Mouse (Mus musculus): Measurements from ENCODE around the gene Lrrc17. TPM values are rescaled to one million over a fixed set of nuclear protein-coding genes. Genes with fewer than 3 reads are reported as not detected.
"Not testable (repeated sequence)": the region's sequence is repeated elsewhere in the genome, so short reads cannot be mapped to it uniquely, and the experiment has no call there.

Lrrc17 gene
- polyA plus RNA-seq, 1 experiment = not detected

DNA sequence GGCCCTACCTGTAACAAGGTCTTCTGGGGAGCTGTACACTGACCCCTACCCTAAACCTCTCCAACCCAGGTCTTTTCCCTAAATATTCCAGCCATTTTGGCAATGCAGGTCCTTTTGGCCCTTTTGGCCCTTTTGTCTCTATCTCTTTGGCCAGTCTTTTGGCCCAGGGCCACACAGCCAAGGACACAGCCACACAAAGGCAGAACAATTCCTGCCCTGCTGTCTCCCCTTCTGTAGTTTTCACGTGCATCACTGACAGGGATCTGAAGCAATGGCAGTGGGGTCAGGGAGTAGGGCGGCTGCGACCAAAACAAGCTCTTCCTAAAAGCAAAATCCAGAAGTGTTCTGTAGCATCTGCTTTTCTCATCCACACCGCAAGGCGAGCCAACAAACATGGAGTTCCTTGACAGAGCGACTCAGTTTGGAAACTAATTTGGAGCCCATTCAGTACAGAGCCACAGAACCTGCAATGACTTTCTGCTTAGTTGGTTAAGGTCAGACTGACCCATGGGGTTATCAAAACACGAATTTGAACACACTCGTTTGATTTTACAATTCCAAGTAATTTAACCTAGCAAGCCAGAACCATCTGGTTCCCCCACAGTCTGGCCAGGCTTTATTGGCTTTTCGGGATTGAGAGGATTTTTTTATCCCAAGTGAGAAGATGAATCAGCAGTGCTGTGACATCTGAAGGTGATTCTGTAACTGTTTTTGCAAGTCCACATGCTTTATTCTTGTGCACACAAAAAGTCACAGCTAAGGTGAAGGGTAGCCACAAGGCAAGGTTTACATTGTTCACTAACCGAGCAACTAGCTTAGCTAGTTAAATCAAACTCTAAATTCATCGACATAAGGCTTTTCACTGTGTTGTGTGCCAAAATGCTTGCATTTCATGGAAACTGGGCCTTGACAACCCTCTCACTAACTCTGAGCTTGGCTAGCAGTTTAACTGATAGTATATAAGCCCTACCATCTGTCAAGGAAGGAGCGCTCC lies 65.2 kb downstream of the Lrrc17 start:
- Histone ChIP-seq H3K4me3 (ENCODE audit: insufficient read depth, low read depth, low read length) (no peak overlapping the region), H3K4me1 (ENCODE audit: control insufficient read depth, insufficient read depth, low read length) (no peaks in the 10 kb centered on the region), H3K27ac (ENCODE audit: insufficient read depth, low read depth, low read length) (no peak overlapping the region)
- TF ChIP-seq CTCF (IDR thresholded peaks at IDR 0.05; ENCODE audit: insufficient read depth, low read depth, low read length) (no peak), POLR2A (IDR thresholded peaks at IDR 0.05; ENCODE audit: insufficient read depth, low read depth, low read length) (no peak)
- 80% methylated on average over 12 of the region's 12 CpGs for WGBS

DNA sequence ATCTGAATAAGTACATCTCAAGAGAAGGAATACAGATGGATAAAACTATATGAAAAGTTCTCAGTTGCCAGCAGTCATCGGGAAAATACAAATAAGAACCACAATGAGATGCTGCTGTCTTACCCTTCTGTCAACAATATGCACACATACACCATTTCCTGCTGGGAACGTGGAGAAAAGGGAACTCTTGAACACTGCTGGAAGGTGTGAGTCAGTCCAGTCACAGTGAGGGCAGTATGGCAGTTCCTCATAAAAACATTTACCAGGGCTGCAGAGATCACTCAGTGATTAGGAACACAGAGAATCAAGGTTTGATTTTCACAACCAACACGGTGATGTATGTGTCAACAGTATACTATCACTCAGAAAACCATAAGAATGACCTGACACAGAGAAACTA lies 67.6 kb downstream of the Lrrc17 start:
- no peak overlapping the region for H3K4me3 ChIP-seq (ENCODE audit: insufficient read depth, low read depth, low read length)
- H3K4me1 ChIP-seq (ENCODE audit: control insufficient read depth, insufficient read depth, low read length) = no peaks in the 10 kb centered on the region
- H3K27ac ChIP-seq (ENCODE audit: insufficient read depth, low read depth, low read length) = no peak overlapping the region
- WGBS = 79% methylated on average over 3 of the region's 3 CpGs
- TF ChIP-seq POLR2A (IDR thresholded peaks at IDR 0.05; ENCODE audit: insufficient read depth, low read depth, low read length) (no peak), CTCF (IDR thresholded peaks at IDR 0.05; ENCODE audit: insufficient read depth, low read depth, low read length) (no peak)

DNA sequence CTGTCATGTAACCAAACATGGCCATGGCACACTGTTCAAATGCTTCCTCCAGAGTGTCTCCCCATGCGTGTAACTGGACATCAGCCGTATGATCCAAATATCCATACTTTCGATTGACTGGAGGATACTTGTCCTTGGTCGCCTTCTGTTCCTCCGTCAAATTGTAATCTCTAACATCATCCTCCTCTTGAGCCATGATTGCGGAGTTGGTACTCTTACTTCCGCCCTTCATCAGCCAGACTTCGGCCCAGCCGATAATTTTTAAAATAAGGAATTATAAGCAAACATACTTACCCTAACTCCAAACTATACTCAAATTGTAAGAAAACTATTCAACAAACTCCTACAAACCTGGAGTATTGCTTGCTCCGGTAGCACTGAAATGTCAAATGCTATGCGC lies 70.9 kb downstream of the Lrrc17 start:
- H3K4me1 ChIP-seq (ENCODE audit: control insufficient read depth, insufficient read depth, low read length); H3K27ac ChIP-seq (ENCODE audit: insufficient read depth, low read depth, low read length); H3K4me3 ChIP-seq (ENCODE audit: insufficient read depth, low read depth, low read length): not testable (repeated sequence)
- 97% methylated on average over 11 of the region's 11 CpGs for WGBS

DNA sequence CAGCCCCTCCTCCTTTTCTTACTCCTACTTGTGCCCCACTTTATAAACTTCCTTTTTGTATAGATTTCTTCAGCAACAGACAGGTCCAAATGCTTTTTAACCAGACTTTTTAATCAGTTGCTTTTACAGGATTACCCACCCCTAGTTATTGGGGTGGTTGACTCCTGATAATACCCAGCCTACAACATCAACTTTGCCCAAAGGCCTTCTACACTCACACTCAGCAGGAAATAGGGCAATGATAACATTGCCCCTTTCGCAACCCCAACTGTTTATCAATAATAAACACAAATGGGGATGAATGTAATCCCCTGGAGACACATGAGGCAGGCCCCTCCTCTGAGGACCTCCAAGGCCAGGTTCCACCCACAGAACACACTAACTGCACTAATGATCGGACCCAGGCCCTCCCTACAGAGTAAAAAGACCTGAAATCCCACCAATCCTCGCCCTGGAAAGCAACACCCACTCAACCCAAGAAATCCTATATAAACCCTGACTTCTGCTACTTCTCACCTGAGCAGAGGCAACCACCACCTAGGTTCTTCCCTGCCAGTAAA lies 73.2 kb downstream of the Lrrc17 start:
- Histone ChIP-seq H3K4me3 (ENCODE audit: insufficient read depth, low read depth, low read length) (no peak overlapping the region), H3K27ac (ENCODE audit: insufficient read depth, low read depth, low read length) (no peak overlapping the region), H3K4me1 (ENCODE audit: control insufficient read depth, insufficient read depth, low read length) (no peaks in the 10 kb centered on the region)
- no peak for TF ChIP-seq CTCF (IDR thresholded peaks at IDR 0.05; ENCODE audit: insufficient read depth, low read depth, low read length)
- TF ChIP-seq POLR2A (IDR thresholded peaks at IDR 0.05; ENCODE audit: insufficient read depth, low read depth, low read length) = no peak
- 78% methylated on average over 3 of the region's 3 CpGs for WGBS

Other genes with a start within 250 kb of the Lrrc17 start
- not detected in 2 replicates for gene Fgl2, start 170.9 kb upstream of the Lrrc17 start, polyA plus RNA-seq (2012; ENCODE audit: insufficient read depth, insufficient read length, low replicate concordance, missing spikeins)
- not detected in 2 replicates for gene Ccdc146, start 118.9 kb upstream of the Lrrc17 start, polyA plus RNA-seq (2012; ENCODE audit: insufficient read depth, insufficient read length, low replicate concordance, missing spikeins)
- not detected in 2 replicates for gene Fam185a, start 118.6 kb upstream of the Lrrc17 start, polyA plus RNA-seq (2012; ENCODE audit: insufficient read depth, insufficient read length, low replicate concordance, missing spikeins)
- gene Fbxl13, start 102.1 kb downstream of the Lrrc17 start, polyA plus RNA-seq (2012; ENCODE audit: insufficient read depth, insufficient read length, low replicate concordance, missing spikeins) = not detected in 2 replicates
- gene Armc10, start 102.3 kb downstream of the Lrrc17 start, polyA plus RNA-seq (2012; ENCODE audit: insufficient read depth, insufficient read length, low replicate concordance, missing spikeins) = not detected in 2 replicates
- gene Napepld, start 157.8 kb downstream of the Lrrc17 start, polyA plus RNA-seq (2012; ENCODE audit: insufficient read depth, insufficient read length, low replicate concordance, missing spikeins) = not detected in 2 replicates
- not detected in 2 replicates for gene Pmpcb, start 193.6 kb downstream of the Lrrc17 start, polyA plus RNA-seq (2012; ENCODE audit: insufficient read depth, insufficient read length, low replicate concordance, missing spikeins)
- gene Dnajc2, start 241.7 kb downstream of the Lrrc17 start, polyA plus RNA-seq (2012; ENCODE audit: insufficient read depth, insufficient read length, low replicate concordance, missing spikeins) = not detected in 2 replicates
- gene Psmc2, start 241.7 kb downstream of the Lrrc17 start, polyA plus RNA-seq (2012; ENCODE audit: insufficient read depth, insufficient read length, low replicate concordance, missing spikeins) = not detected in 2 replicates